Mouse (Mus musculus): Measurements from ENCODE around the gene Erbin.

DNA sequence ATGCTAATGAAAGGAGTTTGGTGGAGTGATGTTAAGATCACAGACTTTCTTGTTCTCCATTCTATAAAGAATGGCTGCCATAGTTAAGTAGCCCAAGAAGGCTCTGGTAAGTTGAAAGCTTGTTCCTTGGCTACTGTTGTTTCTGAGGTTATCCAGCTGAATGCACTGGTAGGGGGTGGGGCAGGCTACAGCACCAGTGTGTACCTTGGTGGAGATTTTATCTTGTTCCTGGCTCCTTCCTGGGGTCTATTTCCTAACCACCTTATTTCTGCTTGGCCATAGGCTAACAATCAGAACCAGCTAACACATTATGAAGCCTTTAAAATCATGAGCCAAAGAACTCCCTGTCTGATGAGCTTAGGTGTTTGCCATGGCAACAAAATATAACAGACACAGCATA is 149.5 kb downstream of the Erbin start:
- TF ChIP-seq POLR2A (IDR thresholded peaks at IDR 0.05; ENCODE audit: extremely low read depth, insufficient read depth, low read length) (no peak), CTCF (IDR thresholded peaks at IDR 0.05; ENCODE audit: extremely low read depth, insufficient read depth, low read length) (no peak)

Measured in cortical plate, adult 2 months (tissue).